Mouse (Mus musculus) liver, embryonic 15.5 days (tissue): Measurements from ENCODE around the gene Tm9sf4. TPM values are rescaled to one million over a fixed set of nuclear protein-coding genes. Genes with fewer than 3 reads are reported as not detected.

Source experiments
- polyA plus RNA-seq: library from polyadenylated mRNA; unstranded; fragments of >200 nt; fragmentation: Nextera tagmentation; extraction: Ambion mirVana; gene quantifications from 2 replicates; pipeline ENCODE4 v1.2.1, GENCODE M21; 2015

Tm9sf4 gene
- polyA plus RNA-seq, 1 experiment from 2014 or later: 29.6 TPM

Other genes starting within 250 kb of the Tm9sf4 start
- 0.16 and 0.28 TPM in 2 replicates for gene Mylk2, start 250.0 kb upstream of the Tm9sf4 start, polyA plus RNA-seq
- 0.47 and 0.52 TPM in 2 replicates for gene Foxs1, start 228.1 kb upstream of the Tm9sf4 start, polyA plus RNA-seq
- not detected in 2 replicates for gene Dusp15, start 209.6 kb upstream of the Tm9sf4 start, polyA plus RNA-seq
- 0.12 and 0.14 TPM in 2 replicates for gene Ttll9, start 198.8 kb upstream of the Tm9sf4 start, polyA plus RNA-seq
- gene Pdrg1, start 145.9 kb upstream of the Tm9sf4 start, polyA plus RNA-seq: 36.9 and 39.5 TPM in 2 replicates
- not detected in 2 replicates for gene Xkr7, start 129.5 kb upstream of the Tm9sf4 start, polyA plus RNA-seq
- 0.59 and 0.92 TPM in 2 replicates for gene Ccm2l, start 95.3 kb upstream of the Tm9sf4 start, polyA plus RNA-seq
- 11.4 and 12.7 TPM in 2 replicates for gene Hck, start 52.8 kb upstream of the Tm9sf4 start, polyA plus RNA-seq
- gene Tspyl3, start 64.1 kb downstream of the Tm9sf4 start, polyA plus RNA-seq: 2.1 and 2.6 TPM in 2 replicates
- 17.1 TPM in 2 replicates for gene Plagl2, start 80.1 kb downstream of the Tm9sf4 start, polyA plus RNA-seq
- gene Pofut1, start 80.2 kb downstream of the Tm9sf4 start, polyA plus RNA-seq: 2.6 TPM in 2 replicates
- 1.4 and 2.0 TPM in 2 replicates for gene Kif3b, start 130.1 kb downstream of the Tm9sf4 start, polyA plus RNA-seq
- gene Asxl1, start 184.5 kb downstream of the Tm9sf4 start, polyA plus RNA-seq: 6.4 and 7.2 TPM in 2 replicates